Mouse (Mus musculus) hindbrain, embryonic 11.5 days (tissue): ENCODE results near the gene Banp. TPM values are rescaled to one million over a fixed set of nuclear protein-coding genes. Genes with fewer than 3 reads are reported as not detected.

Source experiments
- ATAC-seq: fragments of 200-750 bp; cut with Nextera tagmentation; 2 replicates; pipeline ENCODE4 v1.8.0; 2017; ENCODE audit warnings: mild to moderate bottlenecking, moderate TSS enrichment, moderate library complexity; ENCODE audit not compliant: low FRiP score
- DNase-seq: peaks from one replicate; pipeline ENCODE4 v3.0.0-alpha.2; 2015; ENCODE audit warnings: low spot score
- H3K27ac ChIP-seq: fragments of 300-500 bp; sonication (generic); 2 replicates; pipeline ENCODE4 v1.5.1; 2014; ENCODE audit warnings: mild to moderate bottlenecking, low read depth, low read length
- H3K27me3 ChIP-seq: fragments of 300-500 bp; sonication (generic); 2 replicates; pipeline ENCODE4 v1.6.1; 2014; ENCODE audit warnings: mild to moderate bottlenecking, low read length, moderate library complexity, mixed read lengths; ENCODE audit not compliant: control insufficient read depth, insufficient read depth
- H3K36me3 ChIP-seq: fragments of 300-500 bp; sonication (generic); 2 replicates; pipeline ENCODE4 v1.6.1; 2014; ENCODE audit warnings: mild to moderate bottlenecking, low read length, moderate library complexity, mixed read lengths; ENCODE audit not compliant: control insufficient read depth, insufficient read depth
- H3K4me1 ChIP-seq: fragments of 300-500 bp; sonication (generic); replicated peaks from 2 replicates; pipeline ENCODE4 v1.6.1; 2014; ENCODE audit warnings: low read length, mixed read lengths; ENCODE audit not compliant: control insufficient read depth, insufficient read depth
- H3K4me2 ChIP-seq: fragments of 300-500 bp; sonication (generic); replicated peaks from 2 replicates; pipeline ENCODE4 v1.6.1; 2014; ENCODE audit warnings: mild to moderate bottlenecking, low read depth, low read length
- H3K4me3 ChIP-seq: fragments of 300-500 bp; sonication (generic); 2 replicates; pipeline ENCODE4 v1.5.1; 2014; ENCODE audit warnings: low read depth, low read length
- H3K9ac ChIP-seq: fragments of 300-500 bp; sonication (generic); 2 replicates; pipeline ENCODE4 v1.6.1; 2014; ENCODE audit warnings: low read depth, low read length
- H3K9me3 ChIP-seq: fragments of 300-500 bp; sonication (generic); 2 replicates; pipeline ENCODE4 v1.6.1; 2016; ENCODE audit warnings: low read length; ENCODE audit not compliant: control insufficient read depth
- WGBS: fragments of 180-500 bp; shearing (Covaris S2); extraction: QIAGEN DNeasy Blood & Tissue Kit; methylation state at CpG from one replicate; pipeline ENCODE4 v1.1.7; 2014; 5-methylcytosine and 5-hydroxymethylcytosine counted together
- polyA plus RNA-seq: library from polyadenylated mRNA; unstranded; fragments of >200 nt; fragmentation: Nextera tagmentation; extraction: Ambion mirVana; gene quantifications from 2 replicates; pipeline ENCODE4 v1.2.1, GENCODE M21; 2014

Gene Banp
- polyA plus RNA-seq, 1 experiment from 2014 or later, result 51.8 TPM

GRCm38 (mm10) chr8:121991611-121992010 is 42.1 kb downstream of the Banp start:
- Histone ChIP-seq H3K4me2 (no peak overlapping the region), H3K9ac (no peak overlapping the region), H3K27ac (no peak overlapping the region), H3K36me3 (no peaks in the 10 kb centered on the region; the same call in 1 of the 2 replicates), H3K27me3 (no peaks in the 10 kb centered on the region), H3K4me1 (no peaks in the 10 kb centered on the region), H3K9me3 (no peaks in the 10 kb centered on the region), H3K4me3 (no peak overlapping the region)
- ATAC-seq (no peak), DNase-seq (no peak)
- 90% methylated on average over 7 of the region's 7 CpGs for WGBS

DNA sequence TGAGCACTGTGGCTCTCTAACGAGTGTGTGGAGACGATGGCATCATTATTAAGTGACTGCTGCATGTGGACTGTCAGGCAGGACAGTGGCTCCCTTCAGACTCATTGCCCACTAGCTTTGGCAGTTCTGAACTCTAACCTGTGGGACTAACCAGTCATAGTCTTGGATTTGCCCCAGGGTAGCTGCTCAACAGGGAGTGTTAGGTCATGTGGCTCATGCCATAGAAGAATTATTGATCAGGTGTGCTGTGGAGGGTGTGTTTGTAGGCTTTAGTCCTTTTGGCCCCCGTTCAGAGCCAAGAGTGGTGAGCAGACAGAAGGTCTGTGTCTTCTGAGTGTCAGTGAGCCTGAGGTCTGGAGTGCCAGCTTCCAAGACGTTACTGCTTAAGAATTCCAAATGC is 43.4 kb downstream of the Banp start:
- Histone ChIP-seq H3K36me3 (peaks cover 7% of the 10 kb centered on the region), H3K9ac (no peak overlapping the region), H3K9me3 (no peaks in the 10 kb centered on the region), H3K27me3 (no peaks in the 10 kb centered on the region), H3K4me1 (no peaks in the 10 kb centered on the region), H3K4me2 (no peak overlapping the region), H3K4me3 (no peak overlapping the region), H3K27ac (no peak overlapping the region)
- no peak for ATAC-seq
- DNase-seq, result no peak
- 88% methylated on average over 4 of the region's 4 CpGs for WGBS

DNA sequence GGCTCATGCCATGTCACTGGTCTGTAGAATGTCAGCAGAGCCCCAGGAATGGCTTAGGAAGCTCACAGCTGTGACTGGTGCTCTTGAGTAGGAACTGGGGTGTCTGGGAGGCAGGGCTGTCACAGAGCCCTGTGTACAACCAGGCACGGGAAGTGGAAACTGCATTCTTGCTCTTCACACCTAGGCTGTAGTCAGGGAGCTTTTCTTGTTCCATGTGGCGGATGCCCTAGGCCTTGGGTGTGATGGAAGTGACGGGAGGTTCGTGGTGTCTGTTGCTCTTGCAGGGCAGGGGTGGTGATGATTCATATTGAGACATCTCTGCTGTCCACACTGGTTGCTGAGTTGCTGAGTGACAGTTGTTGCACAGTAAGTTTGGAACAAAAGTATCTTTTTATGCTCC is 45.6 kb downstream of the Banp start:
- Histone ChIP-seq H3K4me1 (no peaks in the 10 kb centered on the region), H3K27ac (no peak overlapping the region), H3K4me3 (no peak overlapping the region), H3K9me3 (no peaks in the 10 kb centered on the region), H3K36me3 (peaks cover 7% of the 10 kb centered on the region), H3K9ac (no peak overlapping the region), H3K27me3 (no peaks in the 10 kb centered on the region), H3K4me2 (no peak overlapping the region)
- no peak for ATAC-seq
- WGBS, result 88% methylated on average over 4 of the region's 4 CpGs
- no peak for DNase-seq

DNA sequence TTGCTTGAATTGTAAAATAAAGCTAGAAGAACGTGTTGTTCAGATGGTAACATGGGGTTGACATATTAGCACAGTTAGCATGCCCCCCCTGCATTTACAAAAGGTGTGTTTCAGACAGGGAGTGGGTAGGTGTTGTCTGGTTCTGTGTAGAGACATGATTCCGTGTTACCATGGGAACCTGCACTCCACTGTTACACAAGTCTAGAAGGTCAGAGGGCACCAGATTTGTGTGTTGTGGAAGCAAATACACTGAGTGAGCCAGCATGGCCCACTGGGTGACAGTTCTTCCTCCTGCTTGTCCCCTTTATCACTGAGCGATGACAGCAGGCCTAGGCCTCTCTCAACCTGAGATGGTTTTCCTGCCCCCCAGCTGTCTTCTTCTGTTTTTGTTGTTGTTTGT is 46.3 kb downstream of the Banp start:
- Histone ChIP-seq H3K27ac (no peak overlapping the region), H3K4me1 (no peaks in the 10 kb centered on the region), H3K4me3 (no peak overlapping the region), H3K36me3 (peaks cover 7% of the 10 kb centered on the region; the same call in 1 of the 2 replicates), H3K4me2 (no peak overlapping the region), H3K27me3 (no peaks in the 10 kb centered on the region), H3K9ac (no peak overlapping the region), H3K9me3 (no peaks in the 10 kb centered on the region)
- 81% methylated on average over 3 of the region's 3 CpGs for WGBS
- DNase-seq (no peak), ATAC-seq (no peak)

DNA sequence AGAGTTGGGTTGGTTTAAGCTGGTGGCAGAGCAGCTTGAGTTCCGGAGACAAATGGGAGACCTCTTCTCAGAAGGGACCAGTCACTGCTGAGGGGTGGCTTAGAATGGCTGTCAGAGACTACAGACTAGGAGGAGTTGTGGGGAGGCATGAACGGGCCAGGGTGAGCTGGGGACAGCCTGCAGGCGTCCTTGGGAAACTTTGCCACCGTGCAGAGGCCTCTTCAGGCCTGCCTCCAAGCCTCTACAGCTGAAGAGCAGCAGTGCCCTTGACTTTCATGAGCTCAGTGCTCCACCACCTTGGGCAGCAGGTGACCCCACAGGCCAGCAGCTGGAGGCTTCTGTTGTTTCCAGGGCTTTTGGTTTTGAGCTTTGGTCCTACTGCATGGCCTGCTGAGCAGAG is 49.1 kb downstream of the Banp start:
- Histone ChIP-seq H3K4me3 (no peak overlapping the region), H3K9ac (no peak overlapping the region), H3K27me3 (no peaks in the 10 kb centered on the region), H3K36me3 (peaks cover 10% of the 10 kb centered on the region; the same call in 1 of the 2 replicates), H3K27ac (no peak overlapping the region), H3K4me2 (no peak overlapping the region), H3K9me3 (no peaks in the 10 kb centered on the region), H3K4me1 (no peaks in the 10 kb centered on the region)
- 96% methylated on average over 4 of the region's 4 CpGs for WGBS
- DNase-seq (no peak), ATAC-seq (no peak)

DNA sequence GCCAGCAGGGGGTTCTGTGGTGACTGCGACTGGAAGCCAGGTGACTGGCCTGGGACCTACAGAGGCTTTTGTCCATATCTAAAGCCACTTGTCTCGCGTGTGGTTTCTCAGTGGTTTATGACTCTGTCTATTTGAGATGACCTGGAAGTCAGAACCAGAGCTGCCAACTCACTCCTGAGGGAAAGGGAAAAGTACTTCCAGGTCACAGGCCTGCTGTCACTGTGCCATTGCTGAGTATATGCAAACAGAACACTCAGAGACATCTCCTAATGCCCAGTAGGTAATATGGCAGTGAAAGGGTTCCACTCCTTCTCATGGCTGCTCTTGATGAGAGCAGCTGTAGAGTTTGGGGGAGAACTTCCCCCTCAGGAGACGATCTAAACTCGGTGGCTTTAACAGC is 49.7 kb downstream of the Banp start:
- Histone ChIP-seq H3K27me3 (no peaks in the 10 kb centered on the region), H3K9ac (no peak overlapping the region), H3K36me3 (peaks cover 10% of the 10 kb centered on the region; the same call in 1 of the 2 replicates), H3K27ac (no peak overlapping the region), H3K4me1 (no peaks in the 10 kb centered on the region), H3K4me3 (no peak overlapping the region), H3K9me3 (no peaks in the 10 kb centered on the region), H3K4me2 (no peak overlapping the region)
- 89% methylated on average over 5 of the region's 5 CpGs for WGBS
- ATAC-seq (no peak), DNase-seq (no peak)

- no peaks in the 10 kb centered on the region for H3K4me1 ChIP-seq
- DNase-seq (no peak), ATAC-seq (no peak)
- no peak overlapping the region for H3K4me3 ChIP-seq
- H3K36me3 ChIP-seq, result peaks cover 10% of the 10 kb centered on the region; the same call in 1 of the 2 replicates
- WGBS, result 90% methylated on average over 15 of the region's 15 CpGs
- H3K4me2 ChIP-seq, result no peak overlapping the region
- H3K9ac ChIP-seq, result no peak overlapping the region
- no peaks in the 10 kb centered on the region for H3K27me3 ChIP-seq
- H3K9me3 ChIP-seq, result no peaks in the 10 kb centered on the region
- H3K27ac ChIP-seq, result no peak overlapping the region
Observed at GRCm38 (mm10) chr8:122001339-122002115, 52.0 kb downstream of the Banp start.

- Histone ChIP-seq H3K36me3 (0 out of 2 replicates have a peak, but pooled peaks cover 8% of the 10 kb centered on the region), H3K27me3 (no peaks in the 10 kb centered on the region), H3K27ac (no peak overlapping the region), H3K4me3 (no peak overlapping the region), H3K9me3 (no peaks in the 10 kb centered on the region), H3K4me2 (no peak overlapping the region), H3K9ac (no peak overlapping the region), H3K4me1 (no peaks in the 10 kb centered on the region)
- ATAC-seq (no peak), DNase-seq (no peak)
- WGBS, result 89% methylated on average over 8 of the region's 8 CpGs
Observed at GRCm38 (mm10) chr8:122003646-122004045, 54.1 kb downstream of the Banp start.

- Histone ChIP-seq H3K4me2 (no peak overlapping the region), H3K4me1 (no peaks in the 10 kb centered on the region), H3K27ac (no peak overlapping the region), H3K27me3 (no peaks in the 10 kb centered on the region), H3K9ac (no peak overlapping the region), H3K9me3 (no peaks in the 10 kb centered on the region), H3K36me3 (0 out of 2 replicates have a peak, but pooled peaks cover 8% of the 10 kb centered on the region), H3K4me3 (no peak overlapping the region)
- DNase-seq, result no peak
- 79% methylated on average over 5 of the region's 5 CpGs for WGBS
- no peak for ATAC-seq
Observed at GRCm38 (mm10) chr8:122004131-122004530, 54.6 kb downstream of the Banp start.
